Mouse (Mus musculus) ES-Bruce4 (cell line): ENCODE measurements at regions not wholly inside any gene's neighbourhood (a gene's known extent, or its start where the extent isn't known, plus 50 kb on each side); places are given as distances from the start of the nearest gene placed in this dataset.

Experiments used
- CTCF ChIP-seq: IDR thresholded peaks from one replicate; pipeline ENCODE4 v1.8.1; 2011; ENCODE audit warnings: low read depth, low read length
- EP300 ChIP-seq: IDR thresholded peaks from 2 replicates; pipeline ENCODE4 v1.6.1; 2011; ENCODE audit warnings: low read depth, low read length; ENCODE audit not compliant: insufficient read depth
- POLR2A ChIP-seq: IDR thresholded peaks from one replicate; pipeline ENCODE4 v1.8.1; 2011; ENCODE audit warnings: low read length; ENCODE audit not compliant: insufficient read depth

DNA sequence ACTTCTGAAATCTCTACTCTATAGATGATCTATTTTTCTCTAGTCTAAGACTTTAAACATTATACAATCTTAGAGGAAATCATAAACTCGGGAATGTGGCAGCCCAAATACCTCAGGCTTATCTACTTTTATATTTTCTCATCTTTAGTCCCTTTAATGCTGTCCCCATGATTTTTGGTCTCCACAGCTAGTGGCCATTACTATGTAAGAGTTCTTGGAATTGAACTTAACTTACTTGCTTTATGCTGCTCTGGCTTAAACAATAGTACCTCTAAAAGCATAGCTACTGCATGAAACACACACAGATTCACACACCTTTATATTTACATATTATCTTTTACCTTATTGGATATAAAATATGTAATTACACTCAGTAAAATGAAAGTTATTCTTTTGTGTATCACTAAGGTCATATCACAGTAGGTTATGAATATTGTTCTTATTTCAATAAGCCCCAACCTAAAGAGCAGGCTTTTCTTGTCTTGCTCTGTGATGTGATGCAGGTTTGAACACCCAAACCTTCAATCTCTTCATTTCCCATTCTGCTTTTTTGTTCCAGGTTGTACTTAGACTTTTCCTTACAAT lies 78.9 kb upstream of the Cwc22 start:
- TF ChIP-seq POLR2A, result no peak
- no peak for TF ChIP-seq CTCF
- TF ChIP-seq EP300, result no peak
